Mouse (Mus musculus): ENCODE results near the gene Srp14. TPM values are rescaled to one million over a fixed set of nuclear protein-coding genes. Genes with fewer than 3 reads are reported as not detected.

The Srp14 gene
- polyA plus RNA-seq, 1 experiment from 2014 or later, result 261 TPM

DNA sequence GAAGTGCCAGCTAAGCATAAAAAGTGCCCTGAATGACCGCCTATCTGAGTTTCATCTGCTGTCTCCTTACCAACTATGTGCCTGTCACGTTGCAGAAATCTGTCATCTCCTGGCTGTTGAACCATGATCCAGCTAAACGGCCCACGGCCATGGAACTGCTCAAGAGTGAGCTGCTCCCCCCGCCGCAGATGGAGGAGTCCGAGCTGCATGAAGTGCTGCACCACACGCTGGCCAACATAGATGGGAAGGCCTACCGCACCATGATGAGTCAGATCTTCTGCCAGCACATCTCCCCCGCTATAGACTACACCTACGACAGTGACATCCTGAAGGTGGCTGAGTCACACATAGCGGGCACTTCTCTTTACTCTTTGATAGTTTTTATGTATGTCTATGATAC lies 31.3 kb downstream of the Srp14 start:
- WGBS, result 84% methylated on average over 12 of the region's 12 CpGs
- Histone ChIP-seq H3K4me1 (peaks cover 9% of the 10 kb centered on the region), H3K9me3 (replicated peaks) (no peaks in the 10 kb centered on the region), H3K27me3 (ENCODE audit: low read depth, poor library complexity, severe bottlenecking) (no peaks in the 10 kb centered on the region), H3K36me3 (peaks cover 35% of the 10 kb centered on the region), H3K27ac (replicated peaks) (no peak overlapping the region), H3K4me3 (no peak overlapping the region)
- DNase-seq (ENCODE audit: low spot score), result no peak

DNA sequence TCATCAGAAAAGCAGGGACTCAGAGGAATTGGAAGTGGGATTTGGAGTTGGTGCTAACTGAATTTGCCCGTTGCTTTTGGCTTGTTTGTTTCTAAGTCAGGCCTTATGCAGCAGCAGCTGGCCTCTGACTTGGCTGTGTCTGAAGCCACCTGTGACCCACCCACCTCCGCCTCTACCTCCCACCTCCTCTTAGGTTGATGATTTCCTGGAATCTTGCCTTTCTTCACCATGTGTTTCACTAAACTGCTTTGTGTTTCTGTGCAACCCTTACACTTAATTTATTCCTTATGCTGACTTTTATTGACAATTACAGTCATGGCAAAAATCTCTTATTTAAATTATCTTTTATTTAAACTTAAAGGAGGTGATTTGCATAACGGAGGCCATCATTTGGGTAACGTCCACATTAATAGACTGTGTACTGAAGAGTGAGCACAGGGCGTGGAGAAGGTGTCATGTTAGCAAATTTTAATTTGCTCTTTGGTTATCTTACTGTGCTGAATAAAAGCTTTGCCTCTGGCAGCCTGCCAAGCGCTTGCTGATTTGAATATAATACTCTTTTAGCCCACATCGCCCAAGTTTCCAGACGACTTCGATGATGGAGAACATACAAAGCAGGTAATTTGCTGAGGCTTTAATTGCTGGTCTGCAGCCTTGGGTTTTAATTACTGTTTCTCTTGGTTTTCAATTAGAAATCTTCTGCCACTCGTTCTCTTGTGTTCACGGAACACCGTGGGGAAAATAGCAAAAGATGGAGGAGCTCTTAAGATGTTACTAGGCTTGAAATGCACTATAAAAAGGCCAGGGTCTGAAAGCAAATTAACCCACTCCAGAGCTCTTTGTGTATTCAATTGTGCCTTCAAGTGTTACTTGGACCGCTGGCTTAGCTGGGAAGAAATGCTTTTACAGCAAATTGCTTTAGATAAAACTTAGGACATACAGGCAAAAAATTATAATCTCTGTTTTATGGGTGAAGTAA lies 33.5 kb downstream of the Srp14 start:
- Histone ChIP-seq H3K4me1 (peaks cover 21% of the 10 kb centered on the region), H3K27ac (replicated peaks) (no peak overlapping the region), H3K4me3 (no peak overlapping the region), H3K9me3 (replicated peaks) (no peaks in the 10 kb centered on the region), H3K36me3 (peaks cover 44% of the 10 kb centered on the region), H3K27me3 (ENCODE audit: low read depth, poor library complexity, severe bottlenecking) (no peaks in the 10 kb centered on the region)
- WGBS, result 85% methylated on average over 13 of the region's 13 CpGs
- DNase-seq (ENCODE audit: low spot score), result no peak

GRCm38 (mm10) chr2:118442723-118443122 lies 36.8 kb downstream of the Srp14 start:
- 91% methylated on average over 4 of the region's 4 CpGs for WGBS

GRCm38 (mm10) chr2:118442172-118442571 lies 37.3 kb downstream of the Srp14 start:
- no peak overlapping the region for H3K4me3 ChIP-seq
- no peaks in the 10 kb centered on the region for H3K9me3 ChIP-seq (replicated peaks)
- peaks cover 12% of the 10 kb centered on the region for H3K4me1 ChIP-seq
- H3K27ac ChIP-seq (replicated peaks), result peak overlapping the region; percentile 67; the same call in 1 of the 2 replicates
- peaks cover 47% of the 10 kb centered on the region for H3K36me3 ChIP-seq
- no peak for DNase-seq (ENCODE audit: low spot score)
- no peaks in the 10 kb centered on the region for H3K27me3 ChIP-seq (ENCODE audit: low read depth, poor library complexity, severe bottlenecking)
- 85% methylated on average over 5 of the region's 5 CpGs for WGBS

More at GRCm38 (mm10) chr2:118442723-118443122, 36.8 kb downstream of the Srp14 start:
- Histone ChIP-seq H3K4me3 (no peak overlapping the region), H3K4me1 (peaks cover 14% of the 10 kb centered on the region), H3K9me3 (replicated peaks) (no peaks in the 10 kb centered on the region), H3K27me3 (ENCODE audit: low read depth, poor library complexity, severe bottlenecking) (no peaks in the 10 kb centered on the region), H3K27ac (replicated peaks) (no peak overlapping the region), H3K36me3 (peaks cover 43% of the 10 kb centered on the region)
- DNase-seq (ENCODE audit: low spot score), result no peak

DNA sequence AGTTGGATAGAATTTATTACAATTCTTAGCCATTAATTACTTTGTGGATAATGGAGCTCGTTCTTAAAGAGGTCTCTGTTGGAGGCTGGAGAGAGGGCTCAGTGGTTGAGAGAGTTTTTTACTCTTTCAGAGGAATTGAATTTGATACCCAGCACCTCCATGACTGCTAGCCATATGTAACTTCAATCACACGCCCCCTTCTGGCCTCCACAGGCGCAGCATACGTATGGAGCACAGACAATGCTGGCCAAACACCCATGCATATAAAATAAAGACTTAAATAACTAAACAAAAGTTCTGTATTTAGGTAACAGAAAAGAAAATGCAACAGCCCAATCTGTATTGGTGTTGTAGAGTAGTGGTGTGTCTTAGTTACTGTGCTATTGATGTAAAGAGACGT lies 47.9 kb downstream of the Srp14 start:
- no peaks in the 10 kb centered on the region for H3K27me3 ChIP-seq (ENCODE audit: low read depth, poor library complexity, severe bottlenecking)
- no peak overlapping the region for H3K27ac ChIP-seq (replicated peaks)
- DNase-seq (ENCODE audit: low spot score), result no peak
- no peaks in the 10 kb centered on the region for H3K4me1 ChIP-seq
- peaks cover 83% of the 10 kb centered on the region for H3K36me3 ChIP-seq
- H3K4me3 ChIP-seq, result no peak overlapping the region
- H3K9me3 ChIP-seq (replicated peaks), result no peaks in the 10 kb centered on the region
- WGBS, result 72% methylated on average over 5 of the region's 5 CpGs

DNA sequence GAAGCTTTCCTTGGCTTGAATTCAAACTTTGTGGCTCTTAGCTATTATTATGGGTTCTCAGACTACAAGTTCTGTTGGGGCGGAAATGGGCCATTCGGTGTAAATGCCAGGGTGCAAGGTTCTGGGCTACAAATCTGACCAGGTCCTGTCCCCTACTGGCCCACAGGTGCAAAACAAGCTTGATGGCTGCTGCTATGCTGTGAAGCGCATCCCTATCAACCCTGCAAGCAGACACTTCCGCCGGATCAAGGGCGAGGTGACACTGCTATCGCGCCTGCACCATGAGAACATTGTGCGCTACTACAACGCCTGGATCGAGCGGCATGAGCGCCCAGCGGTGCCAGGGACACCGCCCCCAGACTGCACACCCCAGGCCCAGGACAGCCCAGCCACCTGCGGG lies 48.9 kb downstream of the Srp14 start:
- 86% methylated on average over 16 of the region's 16 CpGs for WGBS
- Histone ChIP-seq H3K27me3 (ENCODE audit: low read depth, poor library complexity, severe bottlenecking) (no peaks in the 10 kb centered on the region), H3K27ac (replicated peaks) (no peak overlapping the region), H3K4me3 (no peak overlapping the region), H3K36me3 (peaks cover 77% of the 10 kb centered on the region), H3K9me3 (replicated peaks) (no peaks in the 10 kb centered on the region), H3K4me1 (no peaks in the 10 kb centered on the region)
- DNase-seq (ENCODE audit: low spot score), result no peak

- DNase-seq (ENCODE audit: low spot score), result no peak
- no peak overlapping the region for H3K4me3 ChIP-seq
- no peak overlapping the region for H3K27ac ChIP-seq (replicated peaks)
- H3K27me3 ChIP-seq (ENCODE audit: low read depth, poor library complexity, severe bottlenecking), result no peaks in the 10 kb centered on the region
- peaks cover 73% of the 10 kb centered on the region for H3K36me3 ChIP-seq
- WGBS, result 87% methylated on average over 9 of the region's 9 CpGs
- no peaks in the 10 kb centered on the region for H3K9me3 ChIP-seq (replicated peaks)
- no peaks in the 10 kb centered on the region for H3K4me1 ChIP-seq
Measured at GRCm38 (mm10) chr2:118429297-118429696, 50.2 kb downstream of the Srp14 start.

- H3K4me1 ChIP-seq, result no peaks in the 10 kb centered on the region
- H3K36me3 ChIP-seq, result peaks cover 65% of the 10 kb centered on the region
- no peaks in the 10 kb centered on the region for H3K9me3 ChIP-seq (replicated peaks)
- H3K27ac ChIP-seq (replicated peaks), result no peak overlapping the region
- DNase-seq (ENCODE audit: low spot score), result no peak
- H3K4me3 ChIP-seq, result no peak overlapping the region
- H3K27me3 ChIP-seq (ENCODE audit: low read depth, poor library complexity, severe bottlenecking), result no peaks in the 10 kb centered on the region
- WGBS, result 87% methylated on average over 6 of the region's 6 CpGs
Measured at GRCm38 (mm10) chr2:118428296-118428695, 51.2 kb downstream of the Srp14 start.

Other genes with a start within 250 kb of the Srp14 start
- 2.1 and 3.0 TPM in 2 replicates for gene Fsip1, start 222.7 kb downstream of the Srp14 start, polyA plus RNA-seq (2016; fragmentation: Nextera tagmentation; extraction: Ambion mirVana)
- 0.16 and 0.32 TPM in 2 replicates for gene Gpr176, start 106.3 kb downstream of the Srp14 start, polyA plus RNA-seq (2016; fragmentation: Nextera tagmentation; extraction: Ambion mirVana)
- gene Eif2ak4, start 91.1 kb downstream of the Srp14 start, polyA plus RNA-seq (2016; fragmentation: Nextera tagmentation; extraction: Ambion mirVana), result 10.6 and 10.7 TPM in 2 replicates
- gene Bmf, start 70.0 kb upstream of the Srp14 start, polyA plus RNA-seq (2016; fragmentation: Nextera tagmentation; extraction: Ambion mirVana), result 2.9 and 3.0 TPM in 2 replicates
- 146 and 150 TPM in 2 replicates for gene Bub1b, start 118.5 kb upstream of the Srp14 start, polyA plus RNA-seq (2016; fragmentation: Nextera tagmentation; extraction: Ambion mirVana)
- gene Pak6, start 183.6 kb upstream of the Srp14 start, polyA plus RNA-seq (2016; fragmentation: Nextera tagmentation; extraction: Ambion mirVana), result 0.26 and 0.99 TPM in 2 replicates
- gene Ankrd63, start 224.3 kb upstream of the Srp14 start, polyA plus RNA-seq (2016; fragmentation: Nextera tagmentation; extraction: Ambion mirVana), result not detected in 2 replicates
- gene Plcb2, start 248.7 kb upstream of the Srp14 start, polyA plus RNA-seq (2016; fragmentation: Nextera tagmentation; extraction: Ambion mirVana), result 0.09 and 0.34 TPM in 2 replicates

Measured in midbrain, embryonic 10.5 days (tissue).